ENCODE assay signal across 7 mouse cellular contexts in the genomic region with DNA sequence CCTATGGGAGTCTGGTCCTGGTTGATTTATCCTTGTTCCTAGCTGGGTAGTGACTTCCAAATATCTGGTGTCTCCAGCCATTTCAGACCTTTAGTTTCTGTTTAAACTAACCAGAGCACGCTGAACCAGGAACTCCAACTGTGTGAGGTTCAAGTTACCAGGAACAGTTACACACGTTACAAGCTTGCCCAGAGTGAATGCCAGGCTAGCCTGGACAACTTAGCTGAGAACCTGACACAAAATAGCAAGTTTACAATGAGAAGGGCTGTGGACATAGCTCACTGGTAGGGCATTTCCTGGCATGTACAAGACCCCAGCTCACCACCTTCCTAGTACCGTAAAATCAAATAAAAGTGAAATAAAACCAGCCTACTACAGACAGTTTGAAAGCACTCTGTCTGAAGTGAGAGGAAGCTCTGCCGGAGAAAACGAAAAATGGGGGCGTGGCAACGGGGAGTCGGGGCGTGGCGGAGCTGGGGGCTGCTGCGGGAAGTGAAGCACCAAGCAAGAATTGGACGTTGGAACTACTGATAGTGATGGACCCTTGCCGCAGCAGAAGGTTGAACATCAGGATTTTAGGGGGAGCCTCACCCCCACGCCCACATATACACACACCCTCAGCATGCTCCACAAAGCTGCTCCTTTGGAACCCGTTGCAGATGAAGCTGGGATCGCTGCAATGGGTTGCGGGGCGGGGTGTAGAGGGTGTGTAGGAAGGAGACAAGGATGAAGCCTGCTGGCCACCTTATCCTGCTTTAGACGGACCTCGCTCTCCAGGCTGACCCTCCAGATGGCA.
A peak's percentile ranks its signal among the peaks of the same experiment; 100 is the strongest.
DNase-seq lines count a peak whose midpoint lies in the region; ATAC-seq and TF ChIP-seq lines count a peak whose summit lies in the region.

No protein-coding gene starts in this region.

- peak overlapping the region; percentile 40; the same call in 1 of the 2 replicates for H3K9ac ChIP-seq in forebrain, embryonic 12.5 days
- peak overlapping the region; percentile 50 for H3K9ac ChIP-seq in hindbrain, embryonic 12.5 days
- H3K9ac ChIP-seq in liver, embryonic 14.5 days (replicated peaks), result no peak overlapping the region
- H3K9ac ChIP-seq in neural tube, embryonic 11.5 days (ENCODE audit: low read length), result no peak overlapping the region; the same call in 1 of the 2 replicates

- H3K27ac ChIP-seq in forebrain, embryonic 12.5 days, result no peak overlapping the region
- H3K27ac ChIP-seq in hindbrain, embryonic 12.5 days, result no peak overlapping the region
- H3K27ac ChIP-seq in liver, embryonic 14.5 days, result no peak overlapping the region
- H3K27ac ChIP-seq in neural tube, embryonic 11.5 days (ENCODE audit: low read depth, low read length), result no peak overlapping the region

- no peak for ATAC-seq in forebrain, embryonic 12.5 days (ENCODE audit: low FRiP score)
- no peak for ATAC-seq in hindbrain, embryonic 12.5 days (ENCODE audit: low FRiP score)
- ATAC-seq in liver, embryonic 14.5 days (ENCODE audit: insufficient read depth), result no peak
- ATAC-seq in neural tube, embryonic 11.5 days (ENCODE audit: insufficient read depth, low FRiP score, low TSS enrichment), result no peak

- WGBS in forebrain, embryonic 12.5 days, result 5% methylated on average over 20 of the region's 20 CpGs
- 5% methylated on average over 20 of the region's 20 CpGs for WGBS in hindbrain, embryonic 12.5 days
- WGBS in liver, embryonic 14.5 days (ENCODE audit: insufficient replicate concordance), result 5% methylated on average over 20 of the region's 20 CpGs
- 5% methylated on average over 20 of the region's 20 CpGs for WGBS in neural tube, embryonic 11.5 days

- TF ChIP-seq CTCF in liver, embryonic 14.5 days (IDR thresholded peaks at IDR 0.05; ENCODE audit: low read depth), result no peak

- H3K27me3 ChIP-seq in forebrain, embryonic 12.5 days, result peaks cover 14% of the 10 kb centered on the region
- H3K27me3 ChIP-seq in hindbrain, embryonic 12.5 days, result peaks cover 25% of the 10 kb centered on the region
- no peaks in the 10 kb centered on the region for H3K27me3 ChIP-seq in liver, embryonic 14.5 days (ENCODE audit: control insufficient read depth, insufficient read depth, low read length)
- 0 out of 2 replicates have a peak, but pooled peaks cover 2% of the 10 kb centered on the region for H3K27me3 ChIP-seq in neural tube, embryonic 11.5 days (ENCODE audit: control insufficient read depth, insufficient read depth, low read length)

- no peak for TF ChIP-seq EP300 in liver, embryonic 14.5 days (IDR thresholded peaks at IDR 0.05; ENCODE audit: low read depth)

- H3K4me1 ChIP-seq in forebrain, embryonic 12.5 days, result peaks cover 16% of the 10 kb centered on the region
- peaks cover 14% of the 10 kb centered on the region for H3K4me1 ChIP-seq in hindbrain, embryonic 12.5 days
- H3K4me1 ChIP-seq in liver, embryonic 14.5 days (replicated peaks; ENCODE audit: control insufficient read depth in 2 of 2, insufficient read depth in 2 of 2, low read length in 1 of 2), result 0 out of 4 replicates have a peak, but pooled peaks cover 0 to 2% of the 10 kb centered on the region in 2 experiments
- H3K4me1 ChIP-seq in neural tube, embryonic 11.5 days (ENCODE audit: control insufficient read depth, insufficient read depth, low read length), result no peaks in the 10 kb centered on the region

- DNase-seq in CD8-positive naive resting alpha-beta T cell, adult 2 months (ENCODE audit: low read depth in 2 of 2, low spot score in 2 of 2), result peak; percentile 5 to 26
- DNase-seq in T-cell, adult 2 months (ENCODE audit: low spot score), result peak; percentile 42
- no peak for DNase-seq in liver, embryonic 14.5 days (ENCODE audit: low read depth in 3 of 3, low spot score in 3 of 3)
- DNase-seq in neural tube, embryonic 11.5 days (ENCODE audit: low spot score), result peak; percentile 27
- peak; percentile 18 for DNase-seq in yolk sac, embryonic 10.5 days (ENCODE audit: low spot score)

- H3K4me3 ChIP-seq in forebrain, embryonic 12.5 days (replicated peaks), result peak overlapping the region; percentile 40
- peak overlapping the region; percentile 32 for H3K4me3 ChIP-seq in hindbrain, embryonic 12.5 days
- peak overlapping the region in 1 of 2 experiments; percentile 5; a peak in 1 of 4 replicates for H3K4me3 ChIP-seq in liver, embryonic 14.5 days (ENCODE audit: insufficient read depth in 1 of 2, low read depth in 2 of 2, low read length in 2 of 2)
- peak overlapping the region; percentile 30 for H3K4me3 ChIP-seq in neural tube, embryonic 11.5 days (ENCODE audit: low read depth, low read length)

- H3K36me3 ChIP-seq in forebrain, embryonic 12.5 days (replicated peaks), result no peaks in the 10 kb centered on the region
- H3K36me3 ChIP-seq in hindbrain, embryonic 12.5 days, result no peaks in the 10 kb centered on the region
- H3K36me3 ChIP-seq in liver, embryonic 14.5 days (replicated peaks; ENCODE audit: control insufficient read depth, insufficient read depth, low read depth), result no peaks in the 10 kb centered on the region
- H3K36me3 ChIP-seq in neural tube, embryonic 11.5 days (ENCODE audit: control insufficient read depth, insufficient read depth, low read length), result no peaks in the 10 kb centered on the region

- H3K4me2 ChIP-seq in forebrain, embryonic 12.5 days, result peak overlapping the region; percentile 72
- H3K4me2 ChIP-seq in hindbrain, embryonic 12.5 days (replicated peaks), result peak overlapping the region; percentile 66
- peak overlapping the region; percentile 0; the same call in 1 of the 2 replicates for H3K4me2 ChIP-seq in liver, embryonic 14.5 days (ENCODE audit: low read depth)
- H3K4me2 ChIP-seq in neural tube, embryonic 11.5 days (ENCODE audit: low read depth), result peak overlapping the region; percentile 61

- H3K9me3 ChIP-seq in forebrain, embryonic 12.5 days, result no peaks in the 10 kb centered on the region
- H3K9me3 ChIP-seq in hindbrain, embryonic 12.5 days (replicated peaks), result no peaks in the 10 kb centered on the region
- no peaks in the 10 kb centered on the region for H3K9me3 ChIP-seq in liver, embryonic 14.5 days (ENCODE audit: control insufficient read depth, low read length)
- H3K9me3 ChIP-seq in neural tube, embryonic 11.5 days (ENCODE audit: control insufficient read depth, low read length), result no peaks in the 10 kb centered on the region

Comparison
In these comparisons a context has a peak if more than half of its experiments do, and no peak if none do; other contexts are left out.
1. DNase-seq: peak in CD8-positive naive resting alpha-beta T cell, adult 2 months (2 of 2), T-cell, adult 2 months (single experiment), neural tube, embryonic 11.5 days (single experiment) and yolk sac, embryonic 10.5 days (single experiment); none in liver, embryonic 14.5 days (0 of 3).
2. H3K4me2 ChIP-seq: peak in every context shown above with its lines; median percentile 72 in forebrain, embryonic 12.5 days; 66 in hindbrain, embryonic 12.5 days; 61 in neural tube, embryonic 11.5 days; 0 in liver, embryonic 14.5 days.
3. H3K9ac ChIP-seq: peak in forebrain, embryonic 12.5 days (single experiment) and hindbrain, embryonic 12.5 days (single experiment); none in liver, embryonic 14.5 days (single experiment) and neural tube, embryonic 11.5 days (single experiment).